In the genomic region with DNA sequence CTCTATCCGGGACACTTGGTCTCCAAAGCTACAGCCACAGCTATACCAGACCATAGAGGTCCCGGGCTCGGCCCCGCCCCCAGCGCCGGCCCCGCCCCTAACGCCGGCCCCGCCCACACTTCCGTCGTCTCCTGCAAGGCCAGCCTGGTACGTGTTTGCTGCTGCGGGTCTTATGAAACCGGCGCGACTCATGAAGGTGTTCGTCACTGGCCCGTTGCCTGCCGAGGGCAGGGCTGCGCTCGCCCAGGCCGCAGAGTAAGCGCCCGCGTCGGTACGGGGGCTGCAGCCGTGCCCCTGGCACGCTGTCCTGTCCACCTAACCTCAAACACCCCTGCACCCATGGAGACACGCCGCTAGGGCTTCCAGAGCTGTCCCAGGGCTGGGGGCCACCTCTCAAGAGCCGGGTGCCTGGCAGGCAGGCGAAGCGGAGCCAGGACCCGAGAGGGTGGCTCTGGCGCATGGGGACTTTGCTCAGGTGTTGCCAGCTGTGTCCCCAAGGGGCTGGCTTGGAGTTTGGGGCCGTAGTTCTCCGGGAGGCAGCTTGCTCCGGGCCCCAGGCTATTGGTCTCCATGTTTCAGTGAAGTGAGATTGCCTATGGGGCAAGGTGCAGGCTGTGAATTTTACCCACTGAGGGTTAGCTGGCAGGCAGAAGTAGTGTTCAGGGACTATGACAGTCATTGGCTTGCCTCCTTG, we compare ENCODE assay signal across 8 mouse cellular contexts. TPM values are rescaled to one million over a fixed set of nuclear protein-coding genes. Genes with fewer than 3 reads are reported as not detected.
A peak's percentile ranks its signal among the peaks of the same experiment; 100 is the strongest.
DNase-seq lines count a peak whose midpoint lies in the region; ATAC-seq and TF ChIP-seq lines count a peak whose summit lies in the region.

A gene (plus strand): TSS at position 116 of the 694 bp plus-strand sequence.

- 0 out of 2 replicates have a peak, but pooled peaks have one; percentile 23 for TF ChIP-seq EP300 in heart, postnatal 0 days (IDR thresholded peaks at IDR 0.05; ENCODE audit: low read depth)

- H3K9me3 ChIP-seq in forebrain, embryonic 12.5 days, result no peaks in the 10 kb centered on the region
- no peaks in the 10 kb centered on the region for H3K9me3 ChIP-seq in heart, postnatal 0 days (replicated peaks; ENCODE audit: control insufficient read depth, low read length)
- no peaks in the 10 kb centered on the region for H3K9me3 ChIP-seq in liver, embryonic 16.5 days (replicated peaks; ENCODE audit: control insufficient read depth, low read length)
- H3K9me3 ChIP-seq in neural tube, embryonic 13.5 days, result no peaks in the 10 kb centered on the region

- H3K4me2 ChIP-seq in forebrain, embryonic 12.5 days, result peak within 1 kb of the TSS; percentile 94
- peak within 1 kb of the TSS; percentile 79 for H3K4me2 ChIP-seq in heart, postnatal 0 days (ENCODE audit: low read depth, low read length)
- peak within 1 kb of the TSS; percentile 95 for H3K4me2 ChIP-seq in liver, embryonic 16.5 days (ENCODE audit: low read depth, low read length)
- H3K4me2 ChIP-seq in neural tube, embryonic 13.5 days, result peak within 1 kb of the TSS; percentile 86

- peak; percentile 32 for TF ChIP-seq CTCF in heart, postnatal 0 days (IDR thresholded peaks at IDR 0.05; ENCODE audit: low read depth)
- no peak for TF ChIP-seq CTCF in testis, adult 2 months (IDR thresholded peaks at IDR 0.05; ENCODE audit: control insufficient read depth, insufficient read depth, insufficient replicate concordance, low read depth, low read length)

- H3K4me1 ChIP-seq in forebrain, embryonic 12.5 days, result peaks cover 14% of the 10 kb centered on the region
- peaks cover 32% of the 10 kb centered on the region for H3K4me1 ChIP-seq in heart, postnatal 0 days (ENCODE audit: control insufficient read depth, insufficient read depth)
- peaks cover 30% of the 10 kb centered on the region for H3K4me1 ChIP-seq in liver, embryonic 16.5 days (ENCODE audit: control insufficient read depth, low read depth, low read length)
- peaks cover 38% of the 10 kb centered on the region for H3K4me1 ChIP-seq in neural tube, embryonic 13.5 days (replicated peaks)
- peaks cover 19% of the 10 kb centered on the region for H3K4me1 ChIP-seq in testis, adult 2 months (ENCODE audit: control insufficient read depth, insufficient read depth, low read length)

- H3K4me3 ChIP-seq in forebrain, embryonic 12.5 days (replicated peaks), result peak within 1 kb of the TSS; percentile 72
- peak within 1 kb of the TSS; percentile 71 for H3K4me3 ChIP-seq in heart, postnatal 0 days (ENCODE audit: low read depth, low read length)
- H3K4me3 ChIP-seq in liver, embryonic 16.5 days (ENCODE audit: low read depth, low read length), result peak within 1 kb of the TSS; percentile 75
- peak within 1 kb of the TSS; percentile 54 for H3K4me3 ChIP-seq in neural tube, embryonic 13.5 days
- H3K4me3 ChIP-seq in testis, adult 2 months (ENCODE audit: control insufficient read depth, low read depth, low read length), result peak within 1 kb of the TSS; percentile 95

- ATAC-seq in forebrain, embryonic 12.5 days (ENCODE audit: low FRiP score), result peak; percentile 95
- ATAC-seq in heart, postnatal 0 days (ENCODE audit: insufficient read depth, low read depth), result peak; percentile 95
- ATAC-seq in liver, embryonic 16.5 days (ENCODE audit: low read depth), result peak; percentile 80
- peak; percentile 90 for ATAC-seq in neural tube, embryonic 13.5 days (ENCODE audit: low read depth)

- H3K27me3 ChIP-seq in forebrain, embryonic 12.5 days, result no peaks in the 10 kb centered on the region
- H3K27me3 ChIP-seq in heart, postnatal 0 days (ENCODE audit: control insufficient read depth, insufficient read depth, low read length), result no peaks in the 10 kb centered on the region
- no peaks in the 10 kb centered on the region for H3K27me3 ChIP-seq in liver, embryonic 16.5 days (ENCODE audit: control insufficient read depth, insufficient read depth, low read depth, low read length)
- no peaks in the 10 kb centered on the region for H3K27me3 ChIP-seq in neural tube, embryonic 13.5 days
- no peaks in the 10 kb centered on the region for H3K27me3 ChIP-seq in testis, adult 2 months (ENCODE audit: control insufficient read depth, insufficient read depth, low read length)

- under 1% methylated on average over 40 of the region's 40 CpGs for WGBS in forebrain, embryonic 12.5 days
- under 1% methylated on average over 39 of the region's 40 CpGs for WGBS in heart, postnatal 0 days
- under 1% methylated on average over 40 of the region's 40 CpGs for WGBS in liver, embryonic 16.5 days (ENCODE audit: insufficient replicate concordance)
- WGBS in neural tube, embryonic 13.5 days, result under 1% methylated on average over 40 of the region's 40 CpGs

- H3K9ac ChIP-seq in forebrain, embryonic 12.5 days, result peak within 1 kb of the TSS; percentile 81
- H3K9ac ChIP-seq in heart, postnatal 0 days (replicated peaks; ENCODE audit: low read depth, low read length), result peak within 1 kb of the TSS; percentile 69
- peak within 1 kb of the TSS; percentile 84 for H3K9ac ChIP-seq in liver, embryonic 16.5 days (ENCODE audit: low read depth, low read length)
- H3K9ac ChIP-seq in neural tube, embryonic 13.5 days, result peak within 1 kb of the TSS; percentile 80

- peaks cover 5% of the 10 kb centered on the region; the same call in 1 of the 2 replicates for H3K36me3 ChIP-seq in forebrain, embryonic 12.5 days (replicated peaks)
- peaks cover 25% of the 10 kb centered on the region for H3K36me3 ChIP-seq in heart, postnatal 0 days (replicated peaks; ENCODE audit: control insufficient read depth, insufficient read depth, low read length)
- peaks cover 6% of the 10 kb centered on the region; the same call in 1 of the 2 replicates for H3K36me3 ChIP-seq in liver, embryonic 16.5 days (ENCODE audit: control insufficient read depth, insufficient read depth)
- H3K36me3 ChIP-seq in neural tube, embryonic 13.5 days, result no peaks in the 10 kb centered on the region; the same call in 1 of the 2 replicates
- H3K36me3 ChIP-seq in testis, adult 2 months (ENCODE audit: control insufficient read depth, insufficient read depth, low read length), result no peaks in the 10 kb centered on the region

- peak within 1 kb of the TSS; percentile 73 for H3K27ac ChIP-seq in forebrain, embryonic 12.5 days
- H3K27ac ChIP-seq in heart, postnatal 0 days (ENCODE audit: low read depth), result peak within 1 kb of the TSS; percentile 89
- H3K27ac ChIP-seq in liver, embryonic 16.5 days (ENCODE audit: low read length), result peak within 1 kb of the TSS; percentile 91
- peak within 1 kb of the TSS; percentile 67; the same call in 1 of the 2 replicates for H3K27ac ChIP-seq in neural tube, embryonic 13.5 days (replicated peaks)
- H3K27ac ChIP-seq in testis, adult 2 months (ENCODE audit: control insufficient read depth, insufficient read depth, low read depth, low read length), result peak within 1 kb of the TSS; percentile 80

- TF ChIP-seq POLR2A in testis, adult 2 months (IDR thresholded peaks at IDR 0.05; ENCODE audit: control insufficient read depth, low read depth, low read length), result peak; percentile 59; the same call in 1 of the 2 replicates

- peak; percentile 66 to 76 for DNase-seq in CD8-positive naive resting alpha-beta T cell, adult 2 months (ENCODE audit: low read depth in 2 of 2, low spot score in 2 of 2)
- DNase-seq in c-Kit-positive CD71-negative TER-119-negative erythroid progenitor cells, embryonic 14.5 days (ENCODE audit: low read depth), result peak; percentile 78
- DNase-seq in heart, postnatal 0 days (ENCODE audit: low spot score), result peak; percentile 76
- peak; percentile 93 to 95 for DNase-seq in kidney, postnatal 4 days

RNA-seq across cellular contexts. Expression of the gene that starts here (rescaled TPM):
- 30.8 and 36.1 TPM in 2 replicates for polyA plus RNA-seq in forebrain, embryonic 12.5 days (2016; fragmentation: Nextera tagmentation; extraction: Ambion mirVana)
- total RNA-seq in heart, postnatal 0 days (2014; rRNA removed; ENCODE audit: low replicate concordance), result 88.4 and 147 TPM in 2 replicates
- polyA plus RNA-seq in heart, postnatal 0 days (2015; fragmentation: Nextera tagmentation; extraction: Ambion mirVana), result 103 and 108 TPM in 2 replicates
- 165 and 179 TPM in 2 replicates for polyA plus RNA-seq in liver, embryonic 16.5 days (2015; fragmentation: Nextera tagmentation; extraction: Ambion mirVana)
- polyA plus RNA-seq in neural tube, embryonic 13.5 days (2015; fragmentation: Nextera tagmentation; extraction: Ambion mirVana), result 27.2 and 29.7 TPM in 2 replicates
- 12.6 and 13.1 TPM in 2 replicates for polyA plus RNA-seq in testis, adult 2 months (2012; rRNA removed)

Comparison
In these comparisons a context has a peak if more than half of its experiments do, and no peak if none do; other contexts are left out.
1. Peak in every context shown above with its lines: DNase-seq, ATAC-seq, H3K4me3 ChIP-seq and H3K27ac ChIP-seq.